Mouse (Mus musculus) kidney, postnatal 10 days (tissue): ENCODE measurements around the gene Nudcd3.

Experiments
- DNase-seq: peaks from one replicate; pipeline ENCODE4 v3.0.0; 2021; ENCODE audit warnings: mixed read lengths

Nudcd3 gene

GRCm38 (mm10) chr11:6059162-6059561 is 141.1 kb downstream of the Nudcd3 start:
- DNase-seq: no peak
